Mouse (Mus musculus) liver, adult 2 months (tissue): ENCODE results near the gene Itga3.

Experiments used
- CTCF ChIP-seq: fragments of 200-500 bp; IDR thresholded peaks from 2 replicates; pipeline ENCODE4 v1.5.1; 2011; ENCODE audit warnings: low read depth, low read length, control low read depth
- POLR2A ChIP-seq: fragments of 200-500 bp; IDR thresholded peaks from 2 replicates; pipeline ENCODE4 v1.6.1; 2011; ENCODE audit warnings: low read length, control low read depth; ENCODE audit not compliant: insufficient read depth; ENCODE audit errors: extremely low read depth

- no peak for TF ChIP-seq CTCF
- TF ChIP-seq POLR2A: no peak
Observed at GRCm38 (mm10) chr11:95026090-95026542, 50.5 kb downstream of the Itga3 start.
